Mouse (Mus musculus) C2C12 (cell line): ENCODE results near the gene Lta. TPM values are rescaled to one million over a fixed set of nuclear protein-coding genes. Genes with fewer than 3 reads are reported as not detected.

ENCODE experiments used
- H3K27me3 ChIP-seq: one replicate; pipeline ENCODE4 v1.6.1; 2011; ENCODE audit not compliant: control insufficient read depth, insufficient read depth, insufficient read length
- H3K36me3 ChIP-seq: one replicate; pipeline ENCODE4 v1.6.1; 2011; ENCODE audit not compliant: control insufficient read depth, insufficient read depth
- H3K4me3 ChIP-seq: one replicate; pipeline ENCODE4 v1.5.1; 2011; ENCODE audit warnings: mild to moderate bottlenecking, control low read depth; ENCODE audit not compliant: poor library complexity, insufficient read depth, severe bottlenecking
- H3K79me2 ChIP-seq: one replicate; pipeline ENCODE4 v1.6.1; 2011; ENCODE audit not compliant: control insufficient read depth, insufficient read depth
- H3K79me3 ChIP-seq: one replicate; pipeline ENCODE4 v1.6.1; 2011; ENCODE audit warnings: low read depth, control low read depth
- H3ac ChIP-seq: one replicate; pipeline ENCODE3; 2011; ENCODE audit warnings: low read depth; ENCODE audit not compliant: control insufficient read depth, insufficient read length
- CEBPB ChIP-seq: IDR thresholded peaks from one replicate; pipeline ENCODE4 v1.6.1; 2011; ENCODE audit warnings: low read depth, mild to moderate bottlenecking, control low read depth, moderate library complexity
- CTCF ChIP-seq: IDR thresholded peaks from one replicate; pipeline ENCODE4 v1.5.1; 2011; ENCODE audit not compliant: control insufficient read depth, insufficient read depth, insufficient read length
- FOSL1 ChIP-seq: IDR thresholded peaks from one replicate; pipeline ENCODE4 v1.8.0; 2011; ENCODE audit warnings: mild to moderate bottlenecking, low read length; ENCODE audit not compliant: poor library complexity, insufficient read depth, severe bottlenecking
- MAX ChIP-seq: IDR thresholded peaks from one replicate; pipeline ENCODE4 v1.6.1; 2011; ENCODE audit warnings: mild to moderate bottlenecking, control low read depth
- MYOD1 ChIP-seq: IDR thresholded peaks from one replicate; pipeline ENCODE4 v1.6.1; 2011; ENCODE audit warnings: low read depth; ENCODE audit not compliant: control insufficient read depth, insufficient read length
- MYOG ChIP-seq: IDR thresholded peaks from one replicate; pipeline ENCODE4 v1.6.1; 2011; ENCODE audit not compliant: control insufficient read depth, insufficient read length; ENCODE audit errors: extremely low read depth
- USF1 ChIP-seq: IDR thresholded peaks from one replicate; pipeline ENCODE4 v1.6.1; 2011; ENCODE audit warnings: low read depth, mild to moderate bottlenecking, control low read depth, moderate library complexity
- polyA plus RNA-seq: library from polyadenylated mRNA; unstranded; fragments of >200 nt; fragmentation: generic; extraction: Trizol; gene quantifications from one replicate; pipeline ENCODE4 v1.2.1, GENCODE M21; 2012; ENCODE audit warnings: missing spikeins

The Lta gene
- polyA plus RNA-seq, 1 experiment: 0.07 TPM

- Histone ChIP-seq H3K36me3 (peaks cover 5% of the 10 kb centered on the region), H3ac (no peak overlapping the region), H3K27me3 (no peaks in the 10 kb centered on the region), H3K4me3 (no peak overlapping the region), H3K79me3 (peaks cover 7% of the 10 kb centered on the region), H3K79me2 (peaks cover 23% of the 10 kb centered on the region)
- no peak for TF ChIP-seq MYOG
- no peak for TF ChIP-seq USF1
- no peak for TF ChIP-seq FOSL1
- TF ChIP-seq MAX: no peak
- no peak for TF ChIP-seq MYOD1
- TF ChIP-seq CTCF: no peak
Measured at GRCm38 (mm10) chr17:35168541-35169207, 36.5 kb downstream of the Lta start.

DNA sequence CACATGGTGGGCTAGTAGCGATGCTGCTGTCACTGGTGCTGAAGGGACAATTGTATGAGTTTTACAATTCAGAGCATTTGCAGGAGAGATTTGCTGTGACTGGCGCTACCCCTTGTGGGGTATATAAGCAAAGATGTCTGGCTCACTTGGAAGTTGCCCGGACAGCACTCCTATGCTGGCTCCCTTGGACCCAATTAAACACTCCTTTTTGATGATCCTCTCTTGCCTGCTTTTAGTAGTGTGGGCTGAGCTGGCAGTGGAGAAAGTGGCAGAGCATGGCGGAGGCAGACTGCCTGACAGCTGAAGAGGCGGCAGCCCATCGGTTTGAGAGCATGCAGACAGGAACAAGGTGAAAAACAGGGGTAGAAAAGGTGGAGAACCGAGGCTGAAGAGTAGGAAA is 37.4 kb downstream of the Lta start:
- H3K27me3 ChIP-seq: no peaks in the 10 kb centered on the region
- peaks cover 6% of the 10 kb centered on the region for H3K36me3 ChIP-seq
- peaks cover 16% of the 10 kb centered on the region for H3K79me3 ChIP-seq
- TF ChIP-seq MYOD1: no peak
- peaks cover 32% of the 10 kb centered on the region for H3K79me2 ChIP-seq
- H3K4me3 ChIP-seq: no peak overlapping the region
- H3ac ChIP-seq: no peak overlapping the region

- Histone ChIP-seq H3ac (no peak overlapping the region), H3K36me3 (peaks cover 18% of the 10 kb centered on the region), H3K79me2 (peaks cover 45% of the 10 kb centered on the region), H3K79me3 (peaks cover 29% of the 10 kb centered on the region), H3K4me3 (peak overlapping the region; percentile 35), H3K27me3 (no peaks in the 10 kb centered on the region)
- TF ChIP-seq MYOG: no peak
- peak; percentile 2 for TF ChIP-seq CTCF
Measured at GRCm38 (mm10) chr17:35166352-35167035, 38.7 kb downstream of the Lta start.

DNA sequence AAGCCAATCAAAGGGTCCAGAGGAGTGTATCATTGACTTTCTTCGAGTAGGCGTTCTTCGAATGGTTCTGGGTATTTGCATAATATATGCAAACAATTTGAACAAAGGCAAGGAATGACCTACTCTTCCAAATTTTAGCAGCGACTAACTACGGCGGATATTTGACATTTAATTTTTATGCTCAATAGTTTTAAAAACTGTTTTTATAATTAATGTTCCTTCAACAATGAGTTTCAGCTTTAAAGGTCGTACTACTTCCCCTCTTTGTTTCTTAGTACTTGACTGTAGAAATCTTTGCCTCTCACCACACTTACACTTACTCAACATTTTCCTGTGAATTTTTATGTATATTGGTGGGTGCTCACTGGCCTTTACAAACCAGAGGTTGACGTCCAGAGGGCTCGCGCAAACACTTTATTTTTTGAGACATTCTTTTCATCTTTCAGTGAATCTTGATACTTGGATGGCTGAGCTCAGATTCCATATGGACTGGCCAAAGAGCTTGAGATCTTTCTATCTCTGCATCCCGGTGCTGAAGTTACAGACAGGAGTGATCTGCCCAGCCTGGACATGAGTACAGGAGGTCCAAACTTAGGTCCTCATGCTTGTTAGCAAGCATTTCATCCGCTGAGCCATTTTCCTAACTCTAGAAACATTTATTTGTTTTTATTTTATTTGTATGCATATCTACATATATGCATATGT is 39.5 kb downstream of the Lta start:
- H3K36me3 ChIP-seq: peaks cover 27% of the 10 kb centered on the region
- TF ChIP-seq MYOD1 (no peak), MYOG (no peak), CEBPB (no peak), MAX (no peak), FOSL1 (no peak), USF1 (no peak), CTCF (no peak)

GRCm38 (mm10) chr17:35164568-35165450 is 40.3 kb downstream of the Lta start, which contains the start of gene Prrc2a:
Gene Prrc2a (minus strand): TSS chr17:35164897.
- H3K27me3 ChIP-seq: no peaks in the 10 kb centered on the region
- H3K4me3 ChIP-seq: peak within 1 kb of the TSS; percentile 96
- peaks cover 34% of the 10 kb centered on the region for H3K36me3 ChIP-seq
- TF ChIP-seq MAX (no peak), CTCF (no peak), MYOG (no peak), CEBPB (no peak), FOSL1 (no peak), USF1 (no peak), MYOD1 (no peak)
- H3K79me3 ChIP-seq: peaks cover 45% of the 10 kb centered on the region
- H3ac ChIP-seq: peak within 1 kb of the TSS; percentile 100
- H3K79me2 ChIP-seq: peaks cover 62% of the 10 kb centered on the region

More for the DNA sequence above, 39.5 kb downstream of the Lta start:
- peak overlapping the region; percentile 45 for H3ac ChIP-seq
- peaks cover 37% of the 10 kb centered on the region for H3K79me3 ChIP-seq
- H3K79me2 ChIP-seq: peaks cover 54% of the 10 kb centered on the region
- peak overlapping the region; percentile 35 for H3K4me3 ChIP-seq
- no peaks in the 10 kb centered on the region for H3K27me3 ChIP-seq
